Mouse (Mus musculus) lung, postnatal 0 days (tissue): ENCODE measurements at regions not wholly inside any gene's neighbourhood (a gene's known extent, or its start where the extent isn't known, plus 50 kb on each side); places are given as distances from the start of the nearest gene placed in this dataset.

Source experiments
- CTCF ChIP-seq: IDR thresholded peaks from 2 replicates; pipeline ENCODE4 v1.5.1; 2016; ENCODE audit warnings: antibody characterized with exemption, mild to moderate bottlenecking
- EP300 ChIP-seq: IDR thresholded peaks from 2 replicates; pipeline ENCODE4 v1.6.1; 2016; ENCODE audit warnings: antibody characterized with exemption, mild to moderate bottlenecking, control low read depth

GRCm38 (mm10) chr7:129743955-129744666 is 152.4 kb downstream of the Wdr11 start:
- no peak for TF ChIP-seq EP300
- no peak for TF ChIP-seq CTCF
